Mouse (Mus musculus) liver, adult 2 months (tissue): Measurements from ENCODE around the gene Gm45799.

Experiments
- CTCF ChIP-seq: fragments of 200-500 bp; IDR thresholded peaks from 2 replicates; pipeline ENCODE4 v1.5.1; 2011; ENCODE audit warnings: low read depth, low read length, control low read depth
- POLR2A ChIP-seq: fragments of 200-500 bp; IDR thresholded peaks from 2 replicates; pipeline ENCODE4 v1.6.1; 2011; ENCODE audit warnings: low read length, control low read depth; ENCODE audit not compliant: insufficient read depth; ENCODE audit errors: extremely low read depth

GRCm38 (mm10) chr7:105690875-105691274 lies 50.5 kb downstream of the Gm45799 start:
- no peak for TF ChIP-seq CTCF
- no peak for TF ChIP-seq POLR2A
